Mouse (Mus musculus): ENCODE measurements around the gene Gm13695. TPM values are rescaled to one million over a fixed set of nuclear protein-coding genes. Genes with fewer than 3 reads are reported as not detected.

Gene Gm13695
- polyA plus RNA-seq, 1 experiment from 2014 or later: not detected

Other genes starting within 250 kb of the Gm13695 start
- gene Itgav, start 242.9 kb upstream of the Gm13695 start, polyA plus RNA-seq (2015; fragmentation: Nextera tagmentation; extraction: Ambion mirVana): 43.3 and 54.9 TPM in 2 replicates
- 0.60 and 0.94 TPM in 2 replicates for gene Fam171b, start 154.7 kb upstream of the Gm13695 start, polyA plus RNA-seq (2015; fragmentation: Nextera tagmentation; extraction: Ambion mirVana)
- 0.06 TPM in 1 of 2 replicates, not detected in the other for gene Zswim2, start 26.1 kb upstream of the Gm13695 start, polyA plus RNA-seq (2015; fragmentation: Nextera tagmentation; extraction: Ambion mirVana)
- not detected in 2 replicates for gene Gm13698, start 11.6 kb upstream of the Gm13695 start, polyA plus RNA-seq (2015; fragmentation: Nextera tagmentation; extraction: Ambion mirVana)
- gene Gm13693, start 5.8 kb upstream of the Gm13695 start, polyA plus RNA-seq (2015; fragmentation: Nextera tagmentation; extraction: Ambion mirVana): not detected in 2 replicates
- gene Gm13696, start 5.8 kb downstream of the Gm13695 start, polyA plus RNA-seq (2015; fragmentation: Nextera tagmentation; extraction: Ambion mirVana): not detected in 2 replicates
- not detected in 2 replicates for gene Gm13694, start 11.6 kb downstream of the Gm13695 start, polyA plus RNA-seq (2015; fragmentation: Nextera tagmentation; extraction: Ambion mirVana)
- not detected in 2 replicates for gene Gm13697, start 17.4 kb downstream of the Gm13695 start, polyA plus RNA-seq (2015; fragmentation: Nextera tagmentation; extraction: Ambion mirVana)
- gene Gm13691, start 23.2 kb downstream of the Gm13695 start, polyA plus RNA-seq (2015; fragmentation: Nextera tagmentation; extraction: Ambion mirVana): not detected in 2 replicates